Mouse (Mus musculus) G1E (cell line): ENCODE measurements at regions not wholly inside any gene's neighbourhood (a gene's known extent, or its start where the extent isn't known, plus 50 kb on each side); places are given as distances from the start of the nearest gene placed in this dataset.

Experiments used
- ATAC-seq: 2 replicates; pipeline ENCODE4 v1.8.0; 2016; ENCODE audit warnings: mild to moderate bottlenecking; ENCODE audit not compliant: insufficient number of reproducible peaks, poor library complexity, low FRiP score, severe bottlenecking; ENCODE audit errors: extremely low read depth
- DNase-seq: peaks from one replicate; pipeline ENCODE4 v3.0.0; 2012; ENCODE audit warnings: low spot score
- H3K27me3 ChIP-seq: 2 replicates; pipeline ENCODE4 v1.6.1; 2012; ENCODE audit warnings: mild to moderate bottlenecking, low read length, inconsistent platforms; ENCODE audit not compliant: insufficient read depth
- H3K36me3 ChIP-seq: replicated peaks from 2 replicates; pipeline ENCODE3; 2012; ENCODE audit warnings: mild to moderate bottlenecking, inconsistent platforms
- H3K4me1 ChIP-seq: 2 replicates; pipeline ENCODE4 v1.6.1; 2012; ENCODE audit warnings: low read depth, low read length, inconsistent platforms, mixed read lengths; ENCODE audit not compliant: insufficient read depth
- H3K4me3 ChIP-seq: 2 replicates; pipeline ENCODE4 v1.5.1; 2012; ENCODE audit warnings: low read depth, mild to moderate bottlenecking, inconsistent platforms, low read length, moderate library complexity, mixed read lengths
- H3K9me3 ChIP-seq: replicated peaks from 2 replicates; pipeline ENCODE4 v1.6.1; 2012; ENCODE audit warnings: inconsistent platforms
- CTCF ChIP-seq: IDR thresholded peaks from 2 replicates; pipeline ENCODE4 v1.5.1; 2012; ENCODE audit warnings: low read depth, low read length, inconsistent platforms, mixed read lengths
- GATA1 ChIP-seq: IDR thresholded peaks from 2 replicates; pipeline ENCODE4 v1.6.1; 2012; ENCODE audit warnings: borderline replicate concordance, low read length, inconsistent platforms, mixed read lengths
- GATA2 ChIP-seq: IDR thresholded peaks from 2 replicates; pipeline ENCODE4 v1.6.1; 2012; ENCODE audit warnings: low read depth, low read length, inconsistent platforms, borderline replicate concordance
- POLR2AphosphoS5 ChIP-seq: IDR thresholded peaks from 2 replicates; pipeline ENCODE4 v1.6.1; 2012; ENCODE audit warnings: low read depth, low read length, inconsistent platforms; ENCODE audit not compliant: insufficient replicate concordance
- TAL1 ChIP-seq: conservative IDR thresholded peaks from 2 replicates; pipeline ENCODE4 v1.6.1; 2012; ENCODE audit warnings: low read depth, low read length, inconsistent platforms, mixed read lengths

DNA sequence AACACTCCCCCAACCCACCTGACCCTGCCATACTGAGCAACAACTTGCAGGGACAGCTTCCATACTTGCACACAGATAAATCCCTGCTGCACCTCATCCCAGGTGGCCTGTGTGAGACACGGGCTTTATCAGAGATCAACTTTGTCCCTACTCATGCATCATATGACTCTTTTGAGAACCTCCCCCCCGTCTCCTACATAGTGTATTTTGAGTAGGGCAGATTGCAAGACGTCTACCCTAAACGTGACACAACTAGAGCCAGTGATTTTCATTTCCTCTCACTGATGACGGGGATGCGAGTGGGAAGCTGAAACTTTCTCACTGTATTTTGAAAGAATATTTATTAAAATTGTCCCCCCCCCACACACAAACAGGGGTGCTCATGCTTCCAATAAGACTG, 107.8 kb downstream of the Maf start:
- ATAC-seq, result no peak

GRCm38 (mm10) chr8:115597226-115597953, 110.2 kb downstream of the Maf start:
- Histone ChIP-seq H3K9me3 (peaks cover 58% of the 10 kb centered on the region), H3K36me3 (no peaks in the 10 kb centered on the region), H3K4me1 (no peaks in the 10 kb centered on the region), H3K27me3 (no peaks in the 10 kb centered on the region), H3K4me3 (no peak overlapping the region)
- no peak for TF ChIP-seq GATA1
- TF ChIP-seq GATA2, result no peak
- TF ChIP-seq CTCF, result no peak
- TF ChIP-seq POLR2AphosphoS5, result no peak
- TF ChIP-seq TAL1, result no peak
- DNase-seq (no peak), ATAC-seq (no peak)

More for the DNA sequence above, 107.8 kb downstream of the Maf start:
- Histone ChIP-seq H3K27me3 (no peaks in the 10 kb centered on the region), H3K4me1 (no peaks in the 10 kb centered on the region), H3K36me3 (no peaks in the 10 kb centered on the region), H3K9me3 (peaks cover 64% of the 10 kb centered on the region), H3K4me3 (no peak overlapping the region)
- TF ChIP-seq TAL1 (no peak), CTCF (no peak), POLR2AphosphoS5 (no peak), GATA1 (no peak), GATA2 (no peak)
- DNase-seq, result no peak

- Histone ChIP-seq H3K4me1 (no peaks in the 10 kb centered on the region), H3K36me3 (no peaks in the 10 kb centered on the region), H3K9me3 (peaks cover 65% of the 10 kb centered on the region), H3K27me3 (no peaks in the 10 kb centered on the region), H3K4me3 (no peak overlapping the region)
- DNase-seq, result no peak
- no peak for TF ChIP-seq CTCF
- no peak for TF ChIP-seq GATA2
- TF ChIP-seq GATA1, result no peak
- TF ChIP-seq TAL1, result no peak
- TF ChIP-seq POLR2AphosphoS5, result no peak
- no peak for ATAC-seq
Measured at GRCm38 (mm10) chr8:115589721-115590120, 117.9 kb downstream of the Maf start.

DNA sequence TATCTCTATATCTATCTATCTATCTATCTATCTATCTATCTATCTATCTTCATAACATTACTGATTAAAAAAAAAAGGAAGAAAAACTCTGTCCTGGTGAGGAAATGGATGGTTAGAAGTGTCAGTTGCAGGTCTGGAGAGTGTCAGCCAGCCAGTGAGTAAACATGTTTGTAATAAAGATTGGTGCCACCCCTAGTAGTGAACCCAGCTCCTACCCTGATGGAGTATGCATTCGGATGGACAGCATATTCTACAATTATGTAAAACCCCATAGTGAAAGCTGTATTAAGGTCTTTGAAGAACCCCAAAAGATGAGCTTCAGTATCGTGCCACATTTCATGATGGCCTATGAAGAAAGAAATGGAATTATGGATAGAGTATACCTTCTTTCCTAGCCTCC, 118.5 kb downstream of the Maf start:
- DNase-seq (no peak), ATAC-seq (no peak)
- no peaks in the 10 kb centered on the region for H3K27me3 ChIP-seq
- no peaks in the 10 kb centered on the region for H3K4me1 ChIP-seq
- TF ChIP-seq CTCF (no peak), TAL1 (no peak), GATA1 (no peak), GATA2 (no peak), POLR2AphosphoS5 (no peak)
- peaks cover 65% of the 10 kb centered on the region for H3K9me3 ChIP-seq
- H3K4me3 ChIP-seq, result no peak overlapping the region
- H3K36me3 ChIP-seq, result no peaks in the 10 kb centered on the region

GRCm38 (mm10) chr8:115584311-115584907, 123.2 kb downstream of the Maf start:
- ATAC-seq, result no peak
- Histone ChIP-seq H3K9me3 (peaks cover 66% of the 10 kb centered on the region), H3K27me3 (no peaks in the 10 kb centered on the region), H3K4me1 (no peaks in the 10 kb centered on the region), H3K4me3 (no peak overlapping the region), H3K36me3 (no peaks in the 10 kb centered on the region)
- DNase-seq, result no peak
- TF ChIP-seq CTCF (no peak), TAL1 (no peak), GATA2 (no peak), GATA1 (no peak), POLR2AphosphoS5 (no peak)

GRCm38 (mm10) chr8:115583221-115583620, 124.4 kb downstream of the Maf start:
- Histone ChIP-seq H3K27me3 (no peaks in the 10 kb centered on the region), H3K36me3 (no peaks in the 10 kb centered on the region), H3K4me3 (no peak overlapping the region), H3K9me3 (peaks cover 66% of the 10 kb centered on the region), H3K4me1 (no peaks in the 10 kb centered on the region)
- TF ChIP-seq CTCF (no peak), POLR2AphosphoS5 (no peak), GATA2 (no peak), TAL1 (no peak), GATA1 (no peak)
- DNase-seq (no peak), ATAC-seq (no peak)
